Mouse (Mus musculus): ENCODE data around the gene Carmil1. TPM values are rescaled to one million over a fixed set of nuclear protein-coding genes. Genes with fewer than 3 reads are reported as not detected.
A peak's percentile ranks its signal among the peaks of the same experiment; 100 is the strongest.

Gene Carmil1
- polyA plus RNA-seq, 1 experiment from 2014 or later = 30.2 TPM

GRCm38 (mm10) chr13:24062770-24063169, 217.8 kb downstream of the Carmil1 start:
- Histone ChIP-seq H3K4me3 (no peak overlapping the region), H3K4me1 (peaks cover 11% of the 10 kb centered on the region), H3K9me3 (no peaks in the 10 kb centered on the region), H3K27me3 (replicated peaks; ENCODE audit: low read depth, poor library complexity, severe bottlenecking) (no peaks in the 10 kb centered on the region), H3K27ac (replicated peaks) (no peak overlapping the region), H3K36me3 (replicated peaks) (peaks cover 5% of the 10 kb centered on the region; the same call in 1 of the 2 replicates)
- WGBS = 41% methylated on average over 4 of the region's 4 CpGs
- no peak for DNase-seq (ENCODE audit: low spot score)

DNA sequence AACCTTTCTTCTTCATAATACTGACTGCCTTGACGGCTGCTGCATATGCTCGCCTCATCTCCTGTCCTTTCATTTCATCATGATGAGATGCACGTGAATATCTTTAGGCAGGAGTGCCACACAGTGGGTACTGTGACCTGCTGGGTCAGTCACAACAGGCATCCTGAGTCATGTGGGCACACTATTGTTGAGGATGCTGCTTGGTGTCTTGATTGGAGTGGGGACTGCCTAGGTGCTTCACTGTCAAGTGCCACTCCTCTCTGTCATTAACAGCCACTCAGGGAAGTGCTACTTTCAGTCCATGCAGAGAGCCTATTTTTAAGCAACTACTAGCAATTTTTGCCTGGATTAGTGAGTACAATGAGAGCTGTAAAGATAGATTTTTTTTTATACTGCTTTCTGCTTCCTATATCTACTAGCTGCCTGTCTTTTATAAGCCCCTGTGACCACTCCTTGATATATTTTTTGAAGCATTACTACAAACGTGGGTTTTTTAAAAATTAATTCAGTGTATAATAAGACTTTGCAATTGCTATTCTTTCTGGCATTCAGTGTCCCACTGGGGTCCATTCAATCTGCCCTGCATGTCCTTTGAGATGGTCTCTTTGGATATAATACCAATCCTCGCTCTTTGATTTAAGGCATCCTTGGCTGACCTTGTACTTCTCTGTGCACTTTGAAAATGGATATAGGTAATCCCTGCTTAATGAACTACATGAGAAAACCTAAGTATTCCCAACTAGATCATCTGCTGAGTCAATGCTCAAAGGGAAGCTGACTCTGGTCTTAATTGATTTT, 225.3 kb downstream of the Carmil1 start:
- no peak for DNase-seq (ENCODE audit: low spot score)
- Histone ChIP-seq H3K36me3 (replicated peaks) (no peaks in the 10 kb centered on the region), H3K4me1 (peaks cover 5% of the 10 kb centered on the region; the same call in 1 of the 2 replicates), H3K9me3 (no peaks in the 10 kb centered on the region), H3K27ac (replicated peaks) (no peak overlapping the region), H3K4me3 (no peak overlapping the region), H3K27me3 (replicated peaks; ENCODE audit: low read depth, poor library complexity, severe bottlenecking) (no peaks in the 10 kb centered on the region)
- 79% methylated on average over 5 of the region's 5 CpGs for WGBS

GRCm38 (mm10) chr13:24051496-24051895, 229.1 kb downstream of the Carmil1 start:
- Histone ChIP-seq H3K9me3 (no peaks in the 10 kb centered on the region), H3K27me3 (replicated peaks; ENCODE audit: low read depth, poor library complexity, severe bottlenecking) (no peaks in the 10 kb centered on the region), H3K27ac (replicated peaks) (no peak overlapping the region), H3K4me1 (no peaks in the 10 kb centered on the region; the same call in 1 of the 2 replicates), H3K36me3 (replicated peaks) (no peaks in the 10 kb centered on the region), H3K4me3 (no peak overlapping the region)
- DNase-seq (ENCODE audit: low spot score) = no peak
- WGBS = 89% methylated on average over 2 of the region's 2 CpGs

GRCm38 (mm10) chr13:24050330-24050729, 230.3 kb downstream of the Carmil1 start:
- DNase-seq (ENCODE audit: low spot score) = no peak
- Histone ChIP-seq H3K4me3 (no peak overlapping the region), H3K4me1 (no peaks in the 10 kb centered on the region; the same call in 1 of the 2 replicates), H3K9me3 (no peaks in the 10 kb centered on the region), H3K27me3 (replicated peaks; ENCODE audit: low read depth, poor library complexity, severe bottlenecking) (no peaks in the 10 kb centered on the region), H3K27ac (replicated peaks) (no peak overlapping the region), H3K36me3 (replicated peaks) (no peaks in the 10 kb centered on the region)
- 91% methylated on average over 5 of the region's 5 CpGs for WGBS

- WGBS = 83% methylated on average over 9 of the region's 9 CpGs
- H3K27ac ChIP-seq (replicated peaks) = no peak overlapping the region
- no peaks in the 10 kb centered on the region for H3K27me3 ChIP-seq (replicated peaks; ENCODE audit: low read depth, poor library complexity, severe bottlenecking)
- no peaks in the 10 kb centered on the region for H3K9me3 ChIP-seq
- no peak overlapping the region for H3K4me3 ChIP-seq
- H3K4me1 ChIP-seq = no peaks in the 10 kb centered on the region; the same call in 1 of the 2 replicates
- no peak for DNase-seq (ENCODE audit: low spot score)
- H3K36me3 ChIP-seq (replicated peaks) = no peaks in the 10 kb centered on the region
These were observed 231.1 kb downstream of the Carmil1 start for GRCm38 (mm10) chr13:24049267-24050034.

DNA sequence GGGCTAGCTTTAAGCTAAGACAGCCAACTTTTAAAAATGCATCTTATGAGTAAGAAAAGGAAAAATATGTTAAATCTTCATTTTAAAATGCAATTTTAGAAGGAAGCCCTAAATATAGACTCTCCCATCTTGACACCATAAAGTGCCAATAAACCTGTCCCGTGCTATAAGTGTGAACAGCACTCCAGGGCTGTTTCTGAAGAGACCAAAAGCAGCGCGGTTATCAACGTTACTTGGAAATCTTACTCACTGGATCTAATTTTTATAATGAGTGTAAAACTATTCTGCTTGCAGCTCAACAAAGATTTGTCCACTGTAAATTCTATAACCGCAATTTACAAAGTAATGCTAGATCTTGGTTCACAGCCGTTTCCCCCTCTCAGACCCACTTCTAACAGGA, 232.0 kb downstream of the Carmil1 start:
- DNase-seq (ENCODE audit: low spot score) = no peak
- no peak overlapping the region for H3K27ac ChIP-seq (replicated peaks)
- H3K9me3 ChIP-seq = no peaks in the 10 kb centered on the region
- H3K27me3 ChIP-seq (replicated peaks; ENCODE audit: low read depth, poor library complexity, severe bottlenecking) = no peaks in the 10 kb centered on the region
- no peaks in the 10 kb centered on the region; the same call in 1 of the 2 replicates for H3K4me1 ChIP-seq
- no peak overlapping the region for H3K4me3 ChIP-seq
- WGBS = 91% methylated on average over 6 of the region's 6 CpGs
- H3K36me3 ChIP-seq (replicated peaks) = no peaks in the 10 kb centered on the region; the same call in 1 of the 2 replicates

DNA sequence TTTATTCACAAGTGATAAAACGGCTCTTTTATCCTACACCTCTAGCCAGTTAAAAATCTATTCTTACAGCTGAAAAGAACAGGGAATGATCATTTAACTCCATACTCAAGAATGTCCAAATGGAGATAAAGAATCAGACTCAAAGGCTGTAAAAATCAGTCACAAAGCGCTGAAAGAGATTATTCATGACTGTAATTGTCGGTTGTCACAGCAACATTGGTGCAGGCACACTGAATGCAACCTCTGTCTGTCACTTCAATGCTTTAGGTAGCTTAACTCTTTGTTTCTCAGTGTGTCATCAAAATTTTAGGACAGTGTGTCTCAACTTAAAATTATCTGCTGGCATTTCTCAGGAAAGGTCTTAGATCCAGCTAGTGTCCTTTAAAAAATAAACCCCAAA, 235.3 kb downstream of the Carmil1 start:
- Histone ChIP-seq H3K4me3 (no peak overlapping the region), H3K27me3 (replicated peaks; ENCODE audit: low read depth, poor library complexity, severe bottlenecking) (no peaks in the 10 kb centered on the region), H3K36me3 (replicated peaks) (peaks cover 10% of the 10 kb centered on the region; the same call in 1 of the 2 replicates), H3K4me1 (no peaks in the 10 kb centered on the region; the same call in 1 of the 2 replicates), H3K27ac (replicated peaks) (no peak overlapping the region), H3K9me3 (no peaks in the 10 kb centered on the region)
- 66% methylated on average over 3 of the region's 3 CpGs for WGBS
- no peak for DNase-seq (ENCODE audit: low spot score)

DNA sequence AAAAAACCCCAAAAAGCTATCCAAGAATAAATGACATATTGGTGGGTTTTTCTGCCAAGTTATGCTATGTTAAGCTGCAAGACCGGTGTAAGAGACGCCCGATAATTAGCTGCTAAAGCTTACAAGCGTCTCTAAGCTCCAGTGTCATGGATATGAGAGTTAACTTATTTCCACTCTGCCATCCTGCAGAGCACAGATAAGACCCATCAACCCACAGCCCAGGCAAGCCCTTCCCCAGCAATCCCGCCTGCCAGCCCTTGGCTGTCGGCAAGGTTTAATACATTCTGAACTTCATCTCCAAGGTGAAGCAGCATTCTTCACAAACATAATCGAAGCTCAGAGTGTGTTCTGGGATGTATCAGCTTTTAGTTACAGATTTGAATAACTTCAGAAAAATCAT, 240.4 kb downstream of the Carmil1 start:
- H3K4me1 ChIP-seq = peaks cover 7% of the 10 kb centered on the region
- WGBS = 91% methylated on average over 7 of the region's 7 CpGs

GRCm38 (mm10) chr13:24037502-24037901, 243.1 kb downstream of the Carmil1 start:
- H3K27ac ChIP-seq (replicated peaks) = no peak overlapping the region
- H3K36me3 ChIP-seq (replicated peaks) = peaks cover 13% of the 10 kb centered on the region; the same call in 1 of the 2 replicates
- 84% methylated on average over 3 of the region's 3 CpGs for whole genome bisulfite sequencing
- H3K27me3 ChIP-seq (replicated peaks; ENCODE audit: low read depth, poor library complexity, severe bottlenecking) = no peaks in the 10 kb centered on the region
- no peaks in the 10 kb centered on the region for H3K9me3 ChIP-seq
- H3K4me3 ChIP-seq = no peak overlapping the region
- peaks cover 7% of the 10 kb centered on the region for H3K4me1 ChIP-seq
- no peak for DNase-seq (ENCODE audit: low spot score)

More for the DNA sequence above, 240.4 kb downstream of the Carmil1 start:
- Histone ChIP-seq H3K27ac (replicated peaks) (no peak overlapping the region), H3K27me3 (replicated peaks; ENCODE audit: low read depth, poor library complexity, severe bottlenecking) (no peaks in the 10 kb centered on the region), H3K4me3 (no peak overlapping the region), H3K36me3 (replicated peaks) (peaks cover 13% of the 10 kb centered on the region; the same call in 1 of the 2 replicates), H3K9me3 (no peaks in the 10 kb centered on the region)
- no peak for DNase-seq (ENCODE audit: low spot score)

DNA sequence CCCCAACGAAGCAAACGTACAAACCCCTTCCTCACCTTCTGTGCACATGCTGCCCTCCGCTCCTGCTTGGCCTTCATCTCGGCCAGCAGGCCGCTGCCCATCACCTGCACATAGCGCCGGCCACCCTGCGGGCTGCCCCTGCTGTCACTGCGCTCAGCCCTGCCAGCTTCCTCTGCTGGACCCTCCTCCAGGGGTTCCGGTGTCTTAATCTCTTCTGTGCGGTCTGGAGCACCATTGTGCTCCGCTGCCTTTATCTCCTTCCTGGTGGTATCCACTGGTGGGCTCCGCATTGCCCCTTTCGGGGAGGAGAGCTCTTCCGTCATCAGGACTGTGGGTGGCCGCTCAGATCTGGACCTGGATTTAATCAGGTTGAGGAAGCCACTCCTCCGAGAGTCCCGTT, 244.4 kb downstream of the Carmil1 start:
- WGBS = 75% methylated on average over 18 of the region's 18 CpGs
- peaks cover 7% of the 10 kb centered on the region for H3K4me1 ChIP-seq
- peaks cover 6% of the 10 kb centered on the region; the same call in 1 of the 2 replicates for H3K36me3 ChIP-seq (replicated peaks)
- no peak overlapping the region for H3K27ac ChIP-seq (replicated peaks)
- peak; percentile 17 for DNase-seq (ENCODE audit: low spot score)
- no peaks in the 10 kb centered on the region for H3K27me3 ChIP-seq (replicated peaks; ENCODE audit: low read depth, poor library complexity, severe bottlenecking)
- no peaks in the 10 kb centered on the region for H3K9me3 ChIP-seq
- 0 out of 2 replicates have a peak overlapping the region, but pooled peaks have one; percentile 16 for H3K4me3 ChIP-seq

- Histone ChIP-seq H3K27me3 (replicated peaks; ENCODE audit: low read depth, poor library complexity, severe bottlenecking) (no peaks in the 10 kb centered on the region), H3K4me3 (no peak overlapping the region), H3K36me3 (replicated peaks) (no peaks in the 10 kb centered on the region), H3K4me1 (0 out of 2 replicates have a peak, but pooled peaks cover 4% of the 10 kb centered on the region), H3K9me3 (no peaks in the 10 kb centered on the region), H3K27ac (replicated peaks) (no peak overlapping the region)
- no peak for DNase-seq (ENCODE audit: low spot score)
- WGBS = 67% methylated on average over 5 of the region's 5 CpGs
These were observed 253.1 kb downstream of the Carmil1 start for GRCm38 (mm10) chr13:24027191-24028170.

- H3K27ac ChIP-seq (replicated peaks) = no peak overlapping the region
- WGBS = 83% methylated on average over 4 of the region's 4 CpGs
- H3K4me3 ChIP-seq = no peak overlapping the region
- no peaks in the 10 kb centered on the region; the same call in 1 of the 2 replicates for H3K36me3 ChIP-seq (replicated peaks)
- H3K9me3 ChIP-seq = no peaks in the 10 kb centered on the region
- no peaks in the 10 kb centered on the region for H3K27me3 ChIP-seq (replicated peaks; ENCODE audit: low read depth, poor library complexity, severe bottlenecking)
- H3K4me1 ChIP-seq = no peaks in the 10 kb centered on the region
- DNase-seq (ENCODE audit: low spot score) = no peak
These were observed 262.1 kb downstream of the Carmil1 start for GRCm38 (mm10) chr13:24018515-24018914.
